Mouse (Mus musculus) lung, embryonic 16.5 days (tissue): ENCODE results near the gene Gm11937. TPM values are rescaled to one million over a fixed set of nuclear protein-coding genes. Genes with fewer than 3 reads are reported as not detected.
"Not testable (repeated sequence)": the region's sequence is repeated elsewhere in the genome, so short reads cannot be mapped to it uniquely, and the experiment has no call there.

Source experiments
- ATAC-seq: fragments of 200-750 bp; cut with Nextera tagmentation; 2 replicates; pipeline ENCODE4 v1.8.0; 2017; ENCODE audit warnings: low read depth, mild to moderate bottlenecking, moderate library complexity
- H3K27ac ChIP-seq: fragments of 300-500 bp; sonication (generic); 2 replicates; pipeline ENCODE4 v1.5.1; 2014; ENCODE audit warnings: mild to moderate bottlenecking, control low read depth, low read length
- H3K27me3 ChIP-seq: fragments of 300-500 bp; sonication (generic); 2 replicates; pipeline ENCODE4 v1.6.1; 2014; ENCODE audit warnings: low read depth, low read length, mixed read lengths; ENCODE audit not compliant: control insufficient read depth, insufficient read depth
- H3K36me3 ChIP-seq: fragments of 300-500 bp; sonication (generic); 2 replicates; pipeline ENCODE4 v1.6.1; 2014; ENCODE audit warnings: low read length; ENCODE audit not compliant: control insufficient read depth, insufficient read depth
- H3K4me1 ChIP-seq: fragments of 300-500 bp; sonication (generic); replicated peaks from 2 replicates; pipeline ENCODE4 v1.6.1; 2014; ENCODE audit warnings: low read length, mixed read lengths; ENCODE audit not compliant: control insufficient read depth, insufficient read depth
- H3K4me2 ChIP-seq: fragments of 300-500 bp; sonication (generic); 2 replicates; pipeline ENCODE4 v1.6.1; 2014; ENCODE audit warnings: low read depth, low read length, control low read depth
- H3K4me3 ChIP-seq: fragments of 300-500 bp; sonication (generic); 2 replicates; pipeline ENCODE4 v1.5.1; 2014; ENCODE audit warnings: mild to moderate bottlenecking, low read length, control low read depth
- H3K9ac ChIP-seq: fragments of 300-500 bp; sonication (generic); 2 replicates; pipeline ENCODE4 v1.6.1; 2014; ENCODE audit warnings: low read length, control low read depth
- H3K9me3 ChIP-seq: fragments of 300-500 bp; sonication (generic); 2 replicates; pipeline ENCODE4 v1.6.1; 2016; ENCODE audit warnings: low read length; ENCODE audit not compliant: control insufficient read depth
- WGBS: fragments of 180-500 bp; shearing (Covaris S2); extraction: QIAGEN DNeasy Blood & Tissue Kit; methylation state at CpG from one replicate; pipeline ENCODE4 v1.1.7; 2014; 5-methylcytosine and 5-hydroxymethylcytosine counted together
- polyA plus RNA-seq: library from polyadenylated mRNA; unstranded; fragments of >200 nt; fragmentation: Nextera tagmentation; extraction: Ambion mirVana; gene quantifications from 2 replicates; pipeline ENCODE4 v1.2.1, GENCODE M21; 2015

The Gm11937 gene
- polyA plus RNA-seq, 1 experiment from 2014 or later, result not detected

DNA sequence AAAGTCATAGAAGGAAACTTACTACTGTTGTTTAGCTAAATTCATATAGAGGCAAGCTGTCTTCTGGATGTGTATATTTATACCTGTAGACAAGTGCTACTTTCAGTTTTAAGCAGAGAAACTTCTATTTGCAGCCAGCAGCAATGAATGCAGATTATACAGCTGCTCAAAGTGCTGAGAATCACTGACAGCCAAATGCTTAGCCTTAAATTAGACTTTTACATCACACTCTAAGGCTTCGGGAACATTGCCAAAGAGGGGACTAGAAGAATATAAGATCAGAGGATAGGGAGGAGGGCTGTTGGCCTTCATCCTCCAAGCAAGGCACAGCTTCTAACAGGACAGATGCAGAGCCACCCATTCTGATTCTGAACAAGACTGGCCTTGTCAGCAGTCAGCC lies 27.1 kb upstream of the Gm11937 start:
- Histone ChIP-seq H3K9me3 (no peaks in the 10 kb centered on the region), H3K4me1 (no peaks in the 10 kb centered on the region), H3K9ac (no peak overlapping the region), H3K4me2 (no peak overlapping the region), H3K4me3 (no peak overlapping the region), H3K36me3 (no peaks in the 10 kb centered on the region), H3K27ac (no peak overlapping the region), H3K27me3 (no peaks in the 10 kb centered on the region)
- no peak for ATAC-seq
- WGBS, result 52% methylated on average over 1 of the region's 1 CpGs

DNA sequence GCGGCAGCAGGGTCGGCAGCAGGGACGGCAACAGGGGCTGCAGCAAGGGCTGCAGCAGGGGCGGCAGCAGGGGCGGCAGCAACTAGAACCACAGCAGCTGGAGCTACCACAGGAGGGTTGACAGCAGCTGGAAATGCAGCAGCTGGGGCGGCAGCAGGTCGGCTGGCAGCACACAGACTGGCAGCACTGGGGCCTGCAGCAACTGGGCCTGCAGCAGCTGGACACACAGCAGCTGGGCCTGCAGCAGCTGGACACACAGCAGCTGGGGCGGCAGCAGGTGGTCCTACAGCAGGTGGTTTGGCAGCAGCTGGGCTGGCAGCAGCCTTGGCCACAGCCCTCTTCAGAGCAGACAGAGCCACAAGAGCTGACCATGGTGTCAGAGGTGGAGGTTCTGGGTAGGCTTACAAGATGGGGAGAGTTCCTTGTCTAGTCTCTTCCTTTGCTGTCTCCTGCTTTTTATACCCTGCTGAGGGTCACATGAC lies 24.7 kb upstream of the Gm11937 start, which contains the start of gene Krtap4-2:
TSS of gene Krtap4-2 (minus strand) at position 432 of the 482 bp plus-strand sequence.
- Histone ChIP-seq H3K27me3 (no peaks in the 10 kb centered on the region), H3K9me3 (no peaks in the 10 kb centered on the region), H3K27ac (no peak within 1 kb of the TSS), H3K4me2 (no peak within 1 kb of the TSS), H3K4me3 (no peak within 1 kb of the TSS), H3K36me3 (no peaks in the 10 kb centered on the region), H3K4me1 (no peaks in the 10 kb centered on the region), H3K9ac (no peak within 1 kb of the TSS)
- whole genome bisulfite sequencing, result 40% methylated on average over 5 of the region's 8 CpGs
- ATAC-seq, result no peak

DNA sequence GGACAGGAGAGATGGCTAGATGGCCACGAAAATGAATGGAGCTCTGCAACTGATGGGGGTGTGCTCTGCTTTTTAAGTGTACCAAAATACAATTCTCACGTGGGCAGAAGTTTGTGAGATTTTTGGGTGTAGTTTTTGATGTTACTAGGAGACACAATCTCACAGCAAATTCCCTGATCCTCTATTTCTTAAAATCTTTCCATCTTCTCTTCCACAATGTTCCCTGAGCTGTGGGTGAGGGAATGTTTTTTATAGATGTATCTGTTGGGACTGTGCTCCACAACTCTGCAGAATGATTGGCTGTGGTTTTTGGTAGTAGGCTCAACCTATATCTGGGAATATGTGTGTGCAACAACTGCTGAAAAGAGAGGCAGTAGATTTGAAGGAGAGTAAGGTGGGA lies 23.3 kb upstream of the Gm11937 start:
- no peak overlapping the region for H3K27ac ChIP-seq
- H3K4me2 ChIP-seq, result no peak overlapping the region
- no peak for ATAC-seq
- no peaks in the 10 kb centered on the region for H3K27me3 ChIP-seq
- H3K4me3 ChIP-seq, result no peak overlapping the region
- 67% methylated on average over 2 of the region's 2 CpGs for WGBS
- no peak overlapping the region for H3K9ac ChIP-seq
- no peaks in the 10 kb centered on the region for H3K4me1 ChIP-seq
- H3K9me3 ChIP-seq, result no peaks in the 10 kb centered on the region
- H3K36me3 ChIP-seq, result no peaks in the 10 kb centered on the region

DNA sequence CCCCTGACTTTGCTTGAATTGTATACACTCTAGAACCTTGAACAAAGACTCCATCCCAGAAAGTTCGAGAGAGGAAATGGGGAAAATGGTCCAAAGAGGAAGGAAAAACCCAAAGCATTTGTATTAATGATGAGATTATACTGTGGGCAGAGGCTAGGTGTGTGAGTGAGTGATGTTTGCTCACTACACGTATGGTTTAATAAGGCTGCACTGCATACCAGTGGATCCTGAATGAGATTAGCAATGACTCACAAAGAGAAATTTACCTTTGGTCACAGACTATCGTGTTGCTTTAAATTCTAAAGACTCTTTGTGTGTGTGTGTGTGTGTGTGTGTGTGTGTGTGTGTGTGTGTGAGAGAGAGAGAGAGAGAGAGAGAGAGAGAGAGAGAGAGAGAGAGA lies 20.9 kb upstream of the Gm11937 start:
- Histone ChIP-seq H3K9me3 (no peaks in the 10 kb centered on the region), H3K9ac (no peak overlapping the region), H3K27me3 (no peaks in the 10 kb centered on the region), H3K36me3 (no peaks in the 10 kb centered on the region), H3K27ac (no peak overlapping the region), H3K4me1 (no peaks in the 10 kb centered on the region), H3K4me2 (no peak overlapping the region), H3K4me3 (no peak overlapping the region)
- no peak for ATAC-seq
- WGBS, result 45% methylated on average over 3 of the region's 3 CpGs

DNA sequence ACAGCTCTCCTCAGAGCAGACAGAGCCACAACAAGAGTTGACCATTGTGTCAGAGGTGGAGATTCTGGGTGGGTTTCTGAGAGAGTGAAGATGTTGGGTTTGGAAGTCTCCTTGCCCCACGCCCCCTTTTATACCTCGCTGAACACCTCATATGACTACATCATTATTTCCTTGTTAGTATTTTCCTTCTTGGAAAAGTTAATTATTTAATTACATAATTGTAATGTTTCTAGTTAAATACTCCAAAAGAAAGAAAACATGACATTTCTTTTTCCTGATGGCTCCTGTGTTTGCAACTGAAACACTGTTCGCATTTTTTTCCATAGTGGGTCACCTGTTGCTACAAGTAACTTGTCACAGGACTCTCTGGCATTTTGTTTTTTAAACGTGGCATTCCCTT lies 18.1 kb upstream of the Gm11937 start, which contains the start of gene Krtap4-1:
TSS of gene Krtap4-1 (minus strand) at position 101 of the 400 bp plus-strand sequence.
- 75% methylated on average over 4 of the region's 4 CpGs for WGBS
- no peak within 1 kb of the TSS for H3K9ac ChIP-seq

DNA sequence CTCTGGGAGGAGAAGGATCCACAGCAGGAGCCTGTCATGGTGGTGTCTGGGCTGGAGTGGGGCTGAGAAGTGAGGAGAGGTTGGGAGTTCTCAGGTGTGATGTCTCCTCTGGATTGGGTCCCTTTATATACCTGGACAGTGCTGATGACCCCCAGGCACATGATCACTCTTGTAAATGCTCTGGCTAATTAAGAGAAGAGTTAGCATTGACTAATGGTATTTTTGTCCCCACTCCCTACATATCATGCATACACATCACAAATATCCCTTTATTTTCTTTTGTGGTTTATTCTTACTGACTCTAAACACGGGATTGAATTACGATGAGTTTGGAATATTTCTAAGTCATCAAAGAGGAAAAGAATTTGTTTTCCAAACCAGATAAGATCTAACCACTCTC lies 10.3 kb upstream of the Gm11937 start, which contains the start of gene Gm11562:
TSS of gene Gm11562 (minus strand) at position 101 of the 400 bp plus-strand sequence.
- Histone ChIP-seq H3K36me3 (no peaks in the 10 kb centered on the region), H3K9me3 (no peaks in the 10 kb centered on the region), H3K4me2 (no peak within 1 kb of the TSS), H3K4me1 (no peaks in the 10 kb centered on the region), H3K9ac (no peak within 1 kb of the TSS), H3K27ac (no peak within 1 kb of the TSS), H3K27me3 (no peaks in the 10 kb centered on the region), H3K4me3 (no peak within 1 kb of the TSS)
- 62% methylated on average over 2 of the region's 2 CpGs for WGBS
- no peak for ATAC-seq

More for the DNA sequence above, 18.1 kb upstream of the Gm11937 start, which contains the start of gene Krtap4-1:
- Histone ChIP-seq H3K36me3 (no peaks in the 10 kb centered on the region), H3K4me3 (no peak within 1 kb of the TSS), H3K9me3 (no peaks in the 10 kb centered on the region), H3K27ac (no peak within 1 kb of the TSS), H3K27me3 (no peaks in the 10 kb centered on the region), H3K4me1 (no peaks in the 10 kb centered on the region), H3K4me2 (no peak within 1 kb of the TSS)
- ATAC-seq, result no peak

DNA sequence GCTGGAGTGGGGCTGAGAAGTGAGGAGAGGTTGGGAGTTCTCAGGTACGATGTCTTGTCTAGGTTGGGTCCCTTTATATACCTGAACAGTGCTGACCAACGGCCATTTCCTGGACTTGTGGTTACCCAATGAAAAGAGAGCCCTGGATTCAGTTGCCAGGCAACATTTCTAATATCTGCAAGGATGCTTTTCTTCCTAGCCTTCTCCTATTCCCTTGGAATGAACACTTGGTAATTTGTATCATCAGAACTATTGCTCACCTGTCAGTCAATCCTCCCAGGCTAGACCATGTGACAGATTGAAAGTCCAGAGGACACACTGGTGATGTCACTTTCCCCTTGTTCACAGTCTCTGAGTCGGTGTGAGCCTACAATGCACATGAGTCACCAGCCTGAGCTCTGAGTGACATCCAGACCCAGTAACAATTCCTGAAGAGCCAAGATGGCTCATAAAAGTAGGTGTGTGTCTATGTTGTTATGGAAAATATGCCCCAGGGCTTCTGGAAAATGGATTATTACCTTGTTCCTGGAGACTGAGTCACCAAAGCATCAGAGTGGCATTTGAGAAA lies 4.9 kb upstream of the Gm11937 start, which contains the start of gene Krtap2-4:
TSS of gene Krtap2-4 (minus strand) at position 51 of the 568 bp plus-strand sequence.
- no peaks in the 10 kb centered on the region for H3K27me3 ChIP-seq
- H3K9me3 ChIP-seq, result no peaks in the 10 kb centered on the region
- no peaks in the 10 kb centered on the region for H3K4me1 ChIP-seq
- WGBS, result 45% methylated on average over 3 of the region's 3 CpGs
- H3K4me3 ChIP-seq, result no peak within 1 kb of the TSS
- H3K27ac ChIP-seq, result no peak within 1 kb of the TSS
- no peak within 1 kb of the TSS for H3K4me2 ChIP-seq
- H3K36me3 ChIP-seq, result no peaks in the 10 kb centered on the region
- no peak for ATAC-seq
- H3K9ac ChIP-seq, result no peak within 1 kb of the TSS

DNA sequence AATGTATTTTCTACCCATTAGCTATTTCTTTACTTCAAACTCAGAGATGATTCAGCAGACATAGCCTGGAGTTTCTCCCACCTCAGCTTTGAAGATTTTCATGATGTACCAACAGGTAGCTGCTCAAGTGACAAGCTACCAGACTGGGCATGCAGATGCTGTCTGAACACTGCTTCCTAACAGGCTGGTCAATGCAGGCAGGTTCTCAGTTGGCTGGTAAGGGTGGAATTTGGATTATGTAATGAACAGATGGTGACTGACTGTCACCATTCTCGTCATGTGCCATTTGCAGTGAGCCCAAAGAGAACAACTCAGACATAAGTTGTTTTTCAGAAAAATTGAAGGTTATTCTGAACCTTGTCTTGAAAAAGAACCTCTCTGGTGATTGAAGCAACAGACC lies 863 bp downstream of the Gm11937 start:
- no peaks in the 10 kb centered on the region for H3K9me3 ChIP-seq
- H3K27ac ChIP-seq, result no peak overlapping the region
- 53% methylated on average over 1 of the region's 1 CpGs for WGBS
- no peaks in the 10 kb centered on the region for H3K36me3 ChIP-seq
- no peaks in the 10 kb centered on the region for H3K4me1 ChIP-seq
- H3K4me2 ChIP-seq, result no peak overlapping the region
- no peak overlapping the region for H3K4me3 ChIP-seq
- no peaks in the 10 kb centered on the region for H3K27me3 ChIP-seq
- no peak overlapping the region for H3K9ac ChIP-seq
- no peak for ATAC-seq

DNA sequence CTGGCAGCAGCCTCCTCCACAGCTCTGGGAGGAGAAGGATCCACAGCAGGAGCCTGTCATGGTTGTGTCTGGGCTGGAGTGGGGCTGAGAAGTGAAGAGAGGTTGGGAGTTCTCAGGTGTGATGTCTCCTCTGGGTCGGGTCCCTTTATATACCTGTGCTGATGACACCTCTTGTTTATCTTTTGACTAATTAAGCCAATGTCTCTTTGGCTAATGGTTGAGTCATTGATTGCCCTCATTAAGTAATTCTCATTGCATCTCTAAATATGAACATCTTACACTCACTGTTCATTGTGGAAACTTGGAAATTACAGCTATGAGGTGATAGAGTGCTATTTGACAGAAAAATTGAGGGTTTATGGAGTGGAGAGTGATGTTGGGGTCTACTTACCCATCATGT lies 6.8 kb downstream of the Gm11937 start, which contains the start of gene Gm11938:
TSS of gene Gm11938 (minus strand) at position 101 of the 400 bp plus-strand sequence.
- H3K9ac ChIP-seq, H3K36me3 ChIP-seq, H3K4me2 ChIP-seq, H3K4me1 ChIP-seq, ATAC-seq, H3K4me3 ChIP-seq, H3K9me3 ChIP-seq, H3K27ac ChIP-seq, H3K27me3 ChIP-seq: not testable (repeated sequence)
- WGBS, result 50% methylated on average over 1 of the region's 1 CpGs
